Mouse (Mus musculus) liver, adult 2 months (tissue): ENCODE measurements at regions not wholly inside any gene's neighbourhood (a gene's known extent, or its start where the extent isn't known, plus 50 kb on each side); places are given as distances from the start of the nearest gene placed in this dataset.

Experiments used
- CTCF ChIP-seq: fragments of 200-500 bp; IDR thresholded peaks from 2 replicates; pipeline ENCODE4 v1.5.1; 2011; ENCODE audit warnings: low read depth, low read length, control low read depth
- POLR2A ChIP-seq: fragments of 200-500 bp; IDR thresholded peaks from 2 replicates; pipeline ENCODE4 v1.6.1; 2011; ENCODE audit warnings: low read length, control low read depth; ENCODE audit not compliant: insufficient read depth; ENCODE audit errors: extremely low read depth

DNA sequence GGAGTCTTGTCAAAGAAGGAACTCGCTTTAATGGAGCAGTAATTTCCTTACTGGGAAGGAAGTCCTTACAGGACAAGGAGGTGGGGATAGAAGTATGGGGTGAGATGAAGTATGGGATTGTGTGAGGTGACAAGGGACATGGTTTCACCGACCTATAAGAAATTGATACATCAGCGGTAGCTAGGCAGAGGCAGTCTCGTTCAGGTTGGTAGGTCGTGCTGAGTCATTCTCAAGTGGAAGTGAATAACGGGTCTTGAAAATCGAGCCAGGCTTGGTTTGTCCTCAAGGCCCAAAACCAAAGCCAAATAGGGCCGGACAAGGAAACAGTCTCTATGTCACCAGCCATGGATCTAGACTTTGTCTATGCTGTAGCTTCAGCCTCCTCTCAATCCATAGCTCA lies 514.5 kb downstream of the Adgrl2 start:
- TF ChIP-seq POLR2A (no peak), CTCF (no peak)
